Mouse (Mus musculus) retina, postnatal 1 day (tissue): ENCODE results near the gene Slc39a11.
A peak's percentile ranks its signal among the peaks of the same experiment; 100 is the strongest.

Source experiments
- DNase-seq: peaks from one replicate; pipeline ENCODE4 v3.0.0-alpha.2; 2012

The Slc39a11 gene

GRCm38 (mm10) chr11:113212390-113213025, 437.4 kb downstream of the Slc39a11 start:
- peak; percentile 59 for DNase-seq

DNA sequence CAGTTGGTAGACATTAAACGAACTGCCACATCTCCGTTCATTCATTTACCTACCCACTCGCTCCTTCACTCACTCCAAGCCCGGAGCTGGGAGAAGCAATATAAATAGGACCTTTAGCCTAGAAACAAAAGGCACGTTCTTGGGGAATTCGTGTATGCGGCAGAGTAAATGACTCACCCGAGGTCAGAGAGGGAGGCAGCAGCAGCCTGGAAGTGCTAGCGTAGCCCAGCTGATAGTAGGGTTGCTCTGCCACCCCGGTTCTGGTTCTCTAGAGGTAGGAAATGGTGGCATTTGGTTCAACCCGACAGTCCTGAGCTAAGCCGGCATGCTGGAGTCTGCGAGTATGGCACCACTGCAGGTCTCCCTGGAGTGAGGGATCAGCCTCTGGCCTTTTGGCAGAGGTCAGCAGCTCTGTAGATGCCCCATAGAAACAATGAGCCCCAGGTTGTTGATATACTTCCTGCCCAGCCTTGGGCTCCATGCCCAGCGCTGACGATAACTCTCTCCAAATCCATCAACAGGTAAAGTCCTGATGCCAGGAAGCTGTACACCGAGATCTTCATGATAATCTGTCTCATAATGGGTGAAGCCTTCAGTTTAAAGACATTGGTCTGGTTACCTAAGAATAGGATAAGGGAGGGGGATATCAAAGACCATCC, 440.5 kb downstream of the Slc39a11 start:
- no peak for DNase-seq

DNA sequence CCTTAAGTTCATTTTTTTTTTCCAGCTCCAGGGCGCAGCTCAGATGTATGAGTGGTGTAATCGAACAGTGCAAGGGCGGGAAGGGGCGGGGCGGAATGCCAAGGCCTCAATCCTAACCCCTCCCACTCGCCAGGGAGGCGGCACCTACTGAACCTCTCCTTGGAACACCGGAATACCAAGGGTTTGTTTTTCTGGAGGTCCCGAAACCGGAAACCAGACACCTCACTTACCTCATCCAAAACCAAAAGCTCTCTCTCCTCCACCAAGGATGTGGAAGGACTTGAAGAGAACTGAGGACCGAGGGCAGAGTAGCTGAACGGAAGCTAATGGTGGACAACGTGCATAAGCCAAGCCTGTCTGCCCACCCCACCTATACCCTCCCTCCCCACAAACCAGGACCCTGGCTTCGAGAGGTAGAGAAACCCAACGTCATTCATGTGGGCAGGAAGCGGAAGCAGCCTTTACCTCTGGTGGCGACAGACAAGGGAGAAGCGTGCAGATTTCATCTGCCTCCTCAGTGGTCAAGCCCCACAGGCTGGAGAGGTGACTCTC, 441.3 kb downstream of the Slc39a11 start:
- no peak for DNase-seq

DNA sequence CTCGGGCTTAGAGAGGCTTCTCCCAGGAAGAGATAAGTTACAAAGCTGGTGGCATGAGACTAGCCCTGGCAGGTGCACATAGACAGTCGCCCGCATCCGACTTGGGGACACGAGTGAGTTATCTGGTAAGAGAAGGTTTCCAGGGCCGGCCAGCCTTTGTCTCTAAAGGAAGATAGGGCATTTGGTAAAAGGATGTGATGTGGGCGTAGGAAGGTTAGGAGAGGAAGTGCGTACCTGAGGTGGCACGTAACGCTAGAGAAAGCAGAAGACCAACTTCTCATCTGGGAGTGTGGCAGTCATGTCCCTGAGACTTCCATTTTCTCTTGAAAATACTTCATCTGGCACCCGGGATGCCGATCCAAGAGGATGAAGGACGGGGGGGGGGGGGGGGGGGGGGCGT, 441.9 kb downstream of the Slc39a11 start:
- no peak for DNase-seq

- no peak for DNase-seq
These were observed 443.8 kb downstream of the Slc39a11 start for GRCm38 (mm10) chr11:113206099-113206498.

DNA sequence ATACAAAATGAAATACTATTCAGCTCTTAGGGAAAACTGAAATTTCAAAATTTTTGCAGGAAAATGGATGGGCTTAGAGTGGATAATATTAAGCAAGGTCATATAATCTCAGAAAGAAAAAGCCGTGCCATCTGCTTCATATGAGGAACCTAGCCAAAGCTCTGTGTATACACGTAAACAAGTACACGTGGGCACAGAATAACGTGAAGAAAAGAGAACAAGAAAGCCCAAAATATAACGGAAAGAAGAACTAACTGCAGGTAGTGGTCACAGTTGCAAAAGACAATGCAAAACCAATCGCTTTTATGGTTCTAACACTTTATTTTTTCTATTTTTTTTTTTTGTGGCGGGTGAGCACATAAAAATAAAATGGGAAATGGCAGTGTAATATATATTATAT, 446.9 kb downstream of the Slc39a11 start:
- no peak for DNase-seq

- DNase-seq: peak; percentile 94
These were observed 448.3 kb downstream of the Slc39a11 start for GRCm38 (mm10) chr11:113201470-113201997.

DNA sequence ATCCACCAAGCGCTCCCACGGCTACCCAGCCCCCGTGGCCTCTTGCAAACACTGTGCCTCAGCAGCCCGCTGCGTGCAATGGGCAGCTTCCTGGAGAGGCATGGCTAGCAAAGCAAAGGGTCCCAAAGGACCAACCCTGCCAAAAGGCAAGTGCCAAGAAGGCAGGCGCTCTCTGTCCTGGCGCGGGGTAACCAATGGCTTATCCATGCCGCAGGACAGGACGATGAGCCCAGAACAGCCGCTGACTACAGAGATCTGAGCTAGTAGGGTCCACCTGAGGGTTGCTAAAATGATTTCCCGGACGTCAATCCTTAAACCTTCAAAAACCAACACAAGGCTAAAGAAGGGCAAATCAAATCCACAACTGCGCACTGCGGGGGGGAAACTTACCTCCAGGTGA, 449.0 kb downstream of the Slc39a11 start:
- DNase-seq: no peak

GRCm38 (mm10) chr11:113198586-113198985, 451.3 kb downstream of the Slc39a11 start:
- DNase-seq: no peak

- DNase-seq: no peak
These were observed 452.3 kb downstream of the Slc39a11 start for GRCm38 (mm10) chr11:113197624-113198023.

DNA sequence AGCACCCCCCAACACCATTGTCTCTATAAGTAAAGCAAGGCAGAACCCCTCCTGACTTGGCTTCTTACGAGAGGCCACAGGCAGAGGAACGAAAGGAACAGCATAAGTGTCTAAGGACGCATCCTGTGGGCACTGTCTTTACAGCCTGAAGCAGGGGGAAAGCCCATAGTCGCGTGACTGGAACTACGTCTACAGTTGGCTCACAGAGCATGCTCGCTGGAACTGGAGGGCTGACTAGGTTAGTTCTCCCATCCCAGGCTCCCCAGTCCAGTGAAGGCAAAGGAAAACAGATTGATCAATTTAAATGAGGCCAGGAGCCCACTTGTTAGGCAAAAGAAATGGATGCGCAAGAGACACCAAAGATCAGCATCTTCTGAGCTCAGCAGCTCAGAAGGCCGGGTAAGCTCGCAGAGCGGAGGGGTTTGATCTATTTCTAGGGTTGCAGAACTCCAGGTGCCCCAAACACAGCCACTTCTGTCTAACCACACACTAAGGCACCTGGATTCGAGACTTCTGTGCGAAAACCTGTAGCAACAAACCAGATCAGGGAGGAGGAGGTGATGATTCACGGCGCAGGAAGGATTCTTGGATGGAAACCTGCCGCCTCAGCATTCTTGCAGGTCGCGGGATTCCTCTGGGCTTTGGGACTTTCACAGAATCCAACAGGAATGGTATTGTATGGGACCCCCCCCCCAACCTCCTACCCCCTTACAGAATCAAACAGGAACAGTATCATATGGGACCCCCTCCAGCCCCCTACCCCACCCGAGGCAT, 453.5 kb downstream of the Slc39a11 start:
- no peak for DNase-seq
